Mouse (Mus musculus) liver, embryonic 13.5 days (tissue): Measurements from ENCODE around the gene Ppp1r16b. TPM values are rescaled to one million over a fixed set of nuclear protein-coding genes. Genes with fewer than 3 reads are reported as not detected.
A peak's percentile ranks its signal among the peaks of the same experiment; 100 is the strongest.

Experiments used
- ATAC-seq: fragments of 200-750 bp; cut with Nextera tagmentation; 2 replicates; pipeline ENCODE4 v1.8.0; 2017; ENCODE audit warnings: low read depth, mild to moderate bottlenecking, moderate number of reproducible peaks, moderate library complexity
- DNase-seq: peaks from one replicate; pipeline ENCODE4 v3.0.0; 2022
- H3K27ac ChIP-seq: fragments of 300-500 bp; sonication (generic); 2 replicates; pipeline ENCODE4 v1.5.1; 2015; ENCODE audit warnings: moderate library complexity, mild to moderate bottlenecking, inconsistent platforms
- H3K27me3 ChIP-seq: fragments of 300-500 bp; sonication (generic); 2 replicates; pipeline ENCODE4 v1.6.1; 2015; ENCODE audit warnings: mild to moderate bottlenecking, inconsistent platforms
- H3K36me3 ChIP-seq: fragments of 300-500 bp; sonication (generic); 2 replicates; pipeline ENCODE4 v1.6.1; 2015; ENCODE audit warnings: mild to moderate bottlenecking, inconsistent platforms
- H3K4me1 ChIP-seq: fragments of 300-500 bp; sonication (generic); replicated peaks from 2 replicates; pipeline ENCODE4 v1.6.1; 2015; ENCODE audit warnings: inconsistent platforms
- H3K4me2 ChIP-seq: fragments of 300-500 bp; sonication (generic); 2 replicates; pipeline ENCODE4 v1.6.1; 2015; ENCODE audit warnings: inconsistent platforms, mild to moderate bottlenecking, moderate library complexity
- H3K4me3 ChIP-seq: fragments of 300-500 bp; sonication (generic); replicated peaks from 2 replicates; pipeline ENCODE4 v1.5.1; 2015; ENCODE audit warnings: mild to moderate bottlenecking, inconsistent platforms
- H3K9ac ChIP-seq: fragments of 300-500 bp; sonication (generic); 2 replicates; pipeline ENCODE4 v1.6.1; 2015; ENCODE audit warnings: mild to moderate bottlenecking, inconsistent platforms
- H3K9me3 ChIP-seq: fragments of 300-500 bp; sonication (generic); replicated peaks from 2 replicates; pipeline ENCODE4 v1.6.1; 2016; ENCODE audit warnings: inconsistent platforms
- WGBS: fragments of 180-500 bp; shearing (Covaris S2); methylation state at CpG from one replicate; pipeline ENCODE4 v1.1.7; 2015; ENCODE audit not compliant: insufficient replicate concordance; 5-methylcytosine and 5-hydroxymethylcytosine counted together
- polyA plus RNA-seq: library from polyadenylated mRNA; unstranded; fragments of >200 nt; fragmentation: Nextera tagmentation; extraction: Ambion mirVana; gene quantifications from 2 replicates; pipeline ENCODE4 v1.2.1, GENCODE M21; 2015

Ppp1r16b gene
- polyA plus RNA-seq, 1 experiment from 2014 or later: 1.3 TPM

- ATAC-seq (no peak), DNase-seq (no peak)
- 10% methylated on average over 23 of the region's 23 CpGs for WGBS
- Histone ChIP-seq H3K4me1 (peaks cover 20% of the 10 kb centered on the region), H3K27me3 (peaks cover 64% of the 10 kb centered on the region), H3K4me2 (peak overlapping the region; percentile 62), H3K9ac (no peak overlapping the region), H3K27ac (no peak overlapping the region), H3K36me3 (no peaks in the 10 kb centered on the region), H3K9me3 (no peaks in the 10 kb centered on the region), H3K4me3 (peak overlapping the region; percentile 48)
These were observed 3.3 kb downstream of the Ppp1r16b start for GRCm38 (mm10) chr2:158668433-158669010.

GRCm38 (mm10) chr2:158669199-158670195 is 4.3 kb downstream of the Ppp1r16b start:
- no peak overlapping the region for H3K4me2 ChIP-seq
- DNase-seq (no peak), ATAC-seq (no peak)
- no peaks in the 10 kb centered on the region for H3K9me3 ChIP-seq
- H3K4me3 ChIP-seq: no peak overlapping the region
- 25% methylated on average over 13 of the region's 13 CpGs for WGBS
- H3K9ac ChIP-seq: no peak overlapping the region
- H3K36me3 ChIP-seq: no peaks in the 10 kb centered on the region
- peaks cover 20% of the 10 kb centered on the region for H3K4me1 ChIP-seq
- peaks cover 64% of the 10 kb centered on the region for H3K27me3 ChIP-seq
- no peak overlapping the region for H3K27ac ChIP-seq

- no peak for DNase-seq
- Histone ChIP-seq H3K4me2 (no peak overlapping the region), H3K27me3 (peaks cover 54% of the 10 kb centered on the region), H3K27ac (no peak overlapping the region), H3K4me1 (peaks cover 20% of the 10 kb centered on the region), H3K9ac (no peak overlapping the region), H3K4me3 (no peak overlapping the region), H3K9me3 (no peaks in the 10 kb centered on the region), H3K36me3 (no peaks in the 10 kb centered on the region)
- no peak for ATAC-seq
- 68% methylated on average over 10 of the region's 10 CpGs for WGBS
These were observed 5.4 kb downstream of the Ppp1r16b start for GRCm38 (mm10) chr2:158670571-158670970.

DNA sequence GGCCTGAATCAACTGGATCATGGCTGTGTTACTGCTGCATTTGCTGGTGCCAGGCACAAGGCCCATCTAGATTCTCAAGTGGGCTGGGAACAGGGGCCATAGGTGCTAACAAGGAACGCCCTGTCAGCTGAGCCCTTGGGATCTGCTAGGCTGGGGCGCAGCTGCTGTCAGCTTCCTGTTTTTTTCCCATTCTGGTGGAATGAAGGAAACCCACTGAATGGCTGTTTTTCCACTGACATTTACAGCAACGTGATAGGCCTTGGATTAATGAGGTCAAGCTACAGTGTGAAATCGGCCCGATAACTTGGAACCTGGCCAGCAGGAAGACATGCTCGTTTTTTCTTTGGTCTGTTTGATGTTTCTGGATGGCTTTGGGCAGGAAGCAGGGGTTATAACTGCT is 7.6 kb downstream of the Ppp1r16b start:
- ATAC-seq (peak; percentile 23; the same call in 1 of the 2 replicates), DNase-seq (no peak)
- 36% methylated on average over 6 of the region's 6 CpGs for WGBS
- no peak overlapping the region for H3K27ac ChIP-seq
- no peak overlapping the region for H3K4me2 ChIP-seq
- no peak overlapping the region for H3K4me3 ChIP-seq
- no peaks in the 10 kb centered on the region for H3K36me3 ChIP-seq
- peaks cover 32% of the 10 kb centered on the region for H3K27me3 ChIP-seq
- no peak overlapping the region for H3K9ac ChIP-seq
- H3K9me3 ChIP-seq: no peaks in the 10 kb centered on the region
- peaks cover 7% of the 10 kb centered on the region for H3K4me1 ChIP-seq

GRCm38 (mm10) chr2:158673493-158673892 is 8.3 kb downstream of the Ppp1r16b start:
- no peak overlapping the region for H3K27ac ChIP-seq

GRCm38 (mm10) chr2:158674131-158674530 is 8.9 kb downstream of the Ppp1r16b start:
- no peak overlapping the region for H3K4me2 ChIP-seq
- DNase-seq: no peak
- no peak overlapping the region for H3K27ac ChIP-seq
- H3K9me3 ChIP-seq: no peaks in the 10 kb centered on the region
- no peaks in the 10 kb centered on the region for H3K36me3 ChIP-seq
- H3K4me3 ChIP-seq: no peak overlapping the region
- ATAC-seq: no peak
- H3K9ac ChIP-seq: no peak overlapping the region
- 66% methylated on average over 6 of the region's 6 CpGs for WGBS
- H3K27me3 ChIP-seq: peaks cover 19% of the 10 kb centered on the region
- no peaks in the 10 kb centered on the region; the same call in 1 of the 2 replicates for H3K4me1 ChIP-seq

More at GRCm38 (mm10) chr2:158673493-158673892, 8.3 kb downstream of the Ppp1r16b start:
- no peak for DNase-seq
- ATAC-seq: no peak
- Histone ChIP-seq H3K36me3 (no peaks in the 10 kb centered on the region), H3K4me2 (no peak overlapping the region), H3K4me1 (peaks cover under 1% of the 10 kb centered on the region), H3K9ac (no peak overlapping the region), H3K9me3 (no peaks in the 10 kb centered on the region), H3K4me3 (no peak overlapping the region), H3K27me3 (peaks cover 25% of the 10 kb centered on the region)
- WGBS: 65% methylated on average over 4 of the region's 4 CpGs

- WGBS: 68% methylated on average over 7 of the region's 7 CpGs
- no peak for ATAC-seq
- DNase-seq: no peak
These were observed 9.6 kb downstream of the Ppp1r16b start for GRCm38 (mm10) chr2:158674759-158675158.

DNA sequence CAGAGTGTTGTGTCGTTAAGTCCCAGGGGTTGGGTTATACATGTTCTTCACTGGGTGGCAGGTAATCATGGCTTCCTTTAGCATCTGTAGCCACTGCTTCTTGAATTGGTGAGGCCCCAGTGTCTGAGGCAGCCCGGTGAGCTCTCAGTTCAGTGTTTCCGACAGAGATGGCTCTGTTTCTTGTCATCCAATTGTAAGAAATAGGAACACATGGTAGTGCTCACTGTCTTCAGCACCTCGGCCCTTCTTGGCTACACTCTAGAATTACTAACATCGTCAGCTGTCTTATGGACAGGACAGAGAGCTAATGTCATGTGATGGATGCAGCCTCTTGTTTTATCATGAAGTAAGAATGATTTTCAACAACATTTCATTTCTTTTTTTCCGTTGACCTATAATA is 10.0 kb downstream of the Ppp1r16b start:
- 66% methylated on average over 6 of the region's 6 CpGs for WGBS
- H3K27me3 ChIP-seq: peaks cover 9% of the 10 kb centered on the region
- no peaks in the 10 kb centered on the region for H3K9me3 ChIP-seq
- H3K4me3 ChIP-seq: no peak overlapping the region
- H3K4me2 ChIP-seq: no peak overlapping the region
- no peaks in the 10 kb centered on the region for H3K4me1 ChIP-seq
- H3K36me3 ChIP-seq: no peaks in the 10 kb centered on the region
- DNase-seq (no peak), ATAC-seq (no peak)
- no peak overlapping the region for H3K9ac ChIP-seq
- H3K27ac ChIP-seq: no peak overlapping the region

More at GRCm38 (mm10) chr2:158674759-158675158, 9.6 kb downstream of the Ppp1r16b start:
- Histone ChIP-seq H3K4me3 (no peak overlapping the region), H3K9ac (no peak overlapping the region), H3K4me1 (no peaks in the 10 kb centered on the region), H3K27ac (no peak overlapping the region), H3K27me3 (peaks cover 13% of the 10 kb centered on the region), H3K4me2 (no peak overlapping the region), H3K9me3 (no peaks in the 10 kb centered on the region), H3K36me3 (no peaks in the 10 kb centered on the region)

GRCm38 (mm10) chr2:158675907-158676533 is 10.8 kb downstream of the Ppp1r16b start:
- 73% methylated on average over 12 of the region's 12 CpGs for WGBS
- DNase-seq: no peak
- H3K9me3 ChIP-seq: no peaks in the 10 kb centered on the region
- no peak overlapping the region for H3K27ac ChIP-seq
- H3K4me2 ChIP-seq: no peak overlapping the region
- no peak overlapping the region for H3K4me3 ChIP-seq
- ATAC-seq: no peak
- H3K36me3 ChIP-seq: no peaks in the 10 kb centered on the region
- H3K27me3 ChIP-seq: no peaks in the 10 kb centered on the region
- H3K4me1 ChIP-seq: no peaks in the 10 kb centered on the region
- no peak overlapping the region for H3K9ac ChIP-seq

GRCm38 (mm10) chr2:158677946-158678345 is 12.7 kb downstream of the Ppp1r16b start:
- no peak for DNase-seq
- Histone ChIP-seq H3K4me1 (no peaks in the 10 kb centered on the region), H3K4me3 (no peak overlapping the region), H3K36me3 (no peaks in the 10 kb centered on the region), H3K9me3 (no peaks in the 10 kb centered on the region), H3K27ac (no peak overlapping the region), H3K27me3 (no peaks in the 10 kb centered on the region), H3K9ac (no peak overlapping the region), H3K4me2 (no peak overlapping the region)
- no peak for ATAC-seq
- WGBS: 31% methylated on average over 8 of the region's 8 CpGs

GRCm38 (mm10) chr2:158679091-158679490 is 13.9 kb downstream of the Ppp1r16b start:
- H3K27ac ChIP-seq: no peak overlapping the region
- WGBS: 75% methylated on average over 7 of the region's 7 CpGs
- DNase-seq (no peak), ATAC-seq (no peak)
- no peak overlapping the region for H3K4me2 ChIP-seq
- no peak overlapping the region for H3K9ac ChIP-seq
- H3K9me3 ChIP-seq: no peaks in the 10 kb centered on the region
- no peak overlapping the region for H3K4me3 ChIP-seq
- H3K36me3 ChIP-seq: no peaks in the 10 kb centered on the region
- no peaks in the 10 kb centered on the region for H3K27me3 ChIP-seq
- H3K4me1 ChIP-seq: no peaks in the 10 kb centered on the region
